Mouse (Mus musculus): ENCODE measurements around the gene Taar9.
"Not testable (repeated sequence)": the region's sequence is repeated elsewhere in the genome, so short reads cannot be mapped to it uniquely, and the experiment has no call there.

Gene Taar9

GRCm38 (mm10) chr10:24074751-24075150 lies 34.6 kb downstream of the Taar9 start:
- not testable (repeated sequence) for DNase-seq

GRCm38 (mm10) chr10:24058986-24059385 lies 50.3 kb downstream of the Taar9 start:
- DNase-seq = no peak
